Mouse (Mus musculus) spleen, adult 2 months (tissue): ENCODE measurements around the gene Crb2.

Source experiments
- CTCF ChIP-seq: fragments of 200-500 bp; IDR thresholded peaks from 2 replicates; pipeline ENCODE4 v1.5.1; 2011; ENCODE audit warnings: mild to moderate bottlenecking, inconsistent platforms; ENCODE audit not compliant: insufficient read depth, insufficient read length, insufficient replicate concordance; ENCODE audit errors: extremely low read depth
- POLR2A ChIP-seq: fragments of 200-500 bp; IDR thresholded peaks from 2 replicates; pipeline ENCODE4 v1.6.1; 2011; ENCODE audit warnings: low read depth, low read length, inconsistent platforms

GRCm38 (mm10) chr2:37811682-37812081 is 35.6 kb downstream of the Crb2 start:
- no peak for TF ChIP-seq POLR2A
- no peak for TF ChIP-seq CTCF
